Comparison of ENCODE assay signal across 16 mouse cellular contexts in genomic region chr11:118770789-118771188, GRCm38 (mm10).
"Had no signal": no experiment of that assay in that cellular context is flagged by ENCODE, and none has a peak within 500 bp of the region (broad histone marks: within the 10 kb centered on the region; RNA-seq: fewer than 3 reads in every experiment).

No protein-coding gene starts in this region.

- H3K27ac ChIP-seq: limb, embryonic 12.5 days; liver, embryonic 13.5 days; lung, embryonic 15.5 days; macrophage; midbrain, embryonic 12.5 days had no signal

- ATAC-seq: liver, postnatal 0 days had no signal

- DNase-seq: kidney, adult 18-20 months; kidney, postnatal 10 days; kidney, postnatal 4 days; liver; liver, embryonic 13.5 days; liver, postnatal 0 days; lung, postnatal 14 days; right cerebral cortex, postnatal 4 days; spleen, adult 18-20 months; thymus, adult 18-20 months; thymus, postnatal 25 days had no signal

- H3K9me3 ChIP-seq: limb, embryonic 12.5 days; liver, embryonic 13.5 days; lung, embryonic 15.5 days; megakaryocyte, embryonic 14.5 days; midbrain, embryonic 12.5 days had no signal

- H3K4me3 ChIP-seq: limb, embryonic 12.5 days; liver, embryonic 13.5 days; lung, embryonic 15.5 days; megakaryocyte, embryonic 14.5 days; midbrain, embryonic 12.5 days had no signal

- H3K4me1 ChIP-seq: liver, embryonic 13.5 days; lung, embryonic 15.5 days; megakaryocyte, embryonic 14.5 days had no signal

- H3K9ac ChIP-seq: limb, embryonic 12.5 days; liver, embryonic 13.5 days; liver, postnatal 0 days; lung, embryonic 15.5 days; midbrain, embryonic 12.5 days had no signal

- H3K36me3 ChIP-seq: limb, embryonic 12.5 days; liver, embryonic 13.5 days; lung, embryonic 15.5 days; midbrain, embryonic 12.5 days had no signal

- H3K4me2 ChIP-seq: limb, embryonic 12.5 days; liver, embryonic 13.5 days; lung, embryonic 15.5 days; midbrain, embryonic 12.5 days had no signal

- H3K27me3 ChIP-seq: liver, embryonic 13.5 days; lung, embryonic 15.5 days; midbrain, embryonic 12.5 days had no signal
